In the genomic region with DNA sequence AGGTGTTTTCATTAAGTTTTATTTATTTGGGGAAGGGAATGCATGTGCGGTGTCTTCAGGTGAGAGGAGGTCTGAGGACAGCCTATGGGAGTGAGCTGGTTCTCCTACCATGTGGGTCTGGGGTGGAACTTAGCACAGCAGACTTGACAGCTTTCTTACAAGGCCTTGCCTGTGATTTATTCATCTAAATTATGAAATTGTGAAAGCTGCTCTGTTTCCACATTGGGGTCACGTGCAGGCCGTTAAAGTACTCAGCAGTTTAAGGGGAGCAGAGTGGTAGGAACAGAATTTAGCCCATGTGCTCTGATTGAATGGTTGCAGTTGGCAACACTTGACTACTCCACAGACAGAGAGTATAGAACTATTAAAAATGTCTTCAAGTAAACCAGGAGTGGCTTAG, we compare ENCODE assay signal across 33 mouse cellular contexts. TPM values are rescaled to one million over a fixed set of nuclear protein-coding genes. Genes with fewer than 3 reads are reported as not detected.
"Had no signal": no experiment of that assay in that cellular context is flagged by ENCODE, and none has a peak within 500 bp of the region (broad histone marks: within the 10 kb centered on the region; RNA-seq: fewer than 3 reads in every experiment).

No protein-coding gene starts in this region.

- DNase-seq: cerebellum, postnatal 25 days; cerebellum, postnatal 36 days; embryo, embryonic 11 days; forebrain, postnatal 0 days; gastrocnemius, adult 2 months; gastrocnemius, postnatal 10 days; gastrocnemius, postnatal 14 days; gastrocnemius, postnatal 25 days; gastrocnemius, postnatal 36 days; heart, adult 18-20 months; heart, adult 2 months had no signal

RNA-seq across cellular contexts. Expression of a gene that starts 51.1 kb away (rescaled TPM):
- total RNA-seq: common myeloid progenitor, adult 5-6 weeks; forebrain, postnatal 0 days; gastrocnemius, adult 18-20 months; gastrocnemius, adult 2 months; gastrocnemius, adult 8-10 months; gastrocnemius, postnatal 10 days; gastrocnemius, postnatal 14 days; gastrocnemius, postnatal 25 days; gastrocnemius, postnatal 36 days; gastrocnemius, postnatal 4 days; granulocyte monocyte progenitor cell, adult 5-6 weeks; heart, adult 18-20 months; heart, adult 2 months; heart, adult 8-10 months had no signal
- polyA plus RNA-seq: cortical plate, adult 2 months; embryonic facial prominence, embryonic 11.5 days; embryonic facial prominence, embryonic 12.5 days; erythroblast, embryonic 14.5 days; forebrain, embryonic 11.5 days; forebrain, embryonic 12.5 days; forebrain, embryonic 13.5 days; forebrain, embryonic 14.5 days; forebrain, embryonic 15.5 days; forebrain, embryonic 16.5 days; forebrain, postnatal 0 days; frontal cortex, adult 2 months; gonadal fat pad, adult 2 months; heart, adult 2 months; heart, embryonic 10.5 days; heart, embryonic 11.5 days; heart, embryonic 12.5 days; heart, embryonic 13.5 days had no signal
